Mouse (Mus musculus) stomach, embryonic 15.5 days (tissue): ENCODE results near the gene Pnkp. TPM values are rescaled to one million over a fixed set of nuclear protein-coding genes. Genes with fewer than 3 reads are reported as not detected.
A peak's percentile ranks its signal among the peaks of the same experiment; 100 is the strongest.

Source experiments
- ATAC-seq: fragments of 200-750 bp; cut with Nextera tagmentation; 2 replicates; pipeline ENCODE4 v1.8.0; 2017; ENCODE audit warnings: low read depth, moderate number of reproducible peaks, moderate TSS enrichment; ENCODE audit not compliant: insufficient read depth, low FRiP score
- H3K27ac ChIP-seq: fragments of 300-500 bp; sonication (generic); 2 replicates; pipeline ENCODE4 v1.5.1; 2015; ENCODE audit warnings: mild to moderate bottlenecking, inconsistent platforms
- H3K27me3 ChIP-seq: fragments of 300-500 bp; sonication (generic); replicated peaks from 2 replicates; pipeline ENCODE4 v1.6.1; 2015; ENCODE audit warnings: inconsistent platforms
- H3K36me3 ChIP-seq: fragments of 300-500 bp; sonication (generic); 2 replicates; pipeline ENCODE4 v1.6.1; 2015; ENCODE audit warnings: inconsistent platforms
- H3K4me1 ChIP-seq: fragments of 300-500 bp; sonication (generic); 2 replicates; pipeline ENCODE4 v1.6.1; 2015; ENCODE audit warnings: inconsistent platforms
- H3K4me2 ChIP-seq: fragments of 300-500 bp; sonication (generic); 2 replicates; pipeline ENCODE4 v1.6.1; 2015; ENCODE audit warnings: mild to moderate bottlenecking, inconsistent platforms
- H3K4me3 ChIP-seq: fragments of 300-500 bp; sonication (generic); replicated peaks from 2 replicates; pipeline ENCODE4 v1.5.1; 2015; ENCODE audit warnings: inconsistent platforms
- H3K9ac ChIP-seq: fragments of 300-500 bp; sonication (generic); 2 replicates; pipeline ENCODE4 v1.6.1; 2015; ENCODE audit warnings: inconsistent platforms
- H3K9me3 ChIP-seq: fragments of 300-500 bp; sonication (generic); 2 replicates; pipeline ENCODE4 v1.6.1; 2016; ENCODE audit warnings: inconsistent platforms
- WGBS: fragments of 180-500 bp; shearing (Covaris S2); methylation state at CpG from one replicate; pipeline ENCODE4 v1.1.7; 2015; 5-methylcytosine and 5-hydroxymethylcytosine counted together
- polyA plus RNA-seq: library from polyadenylated mRNA; unstranded; fragments of >200 nt; fragmentation: Nextera tagmentation; extraction: Ambion mirVana; gene quantifications from 2 replicates; pipeline ENCODE4 v1.2.1, GENCODE M21; 2015

The Pnkp gene
- polyA plus RNA-seq, 1 experiment from 2014 or later: 25.5 TPM

DNA sequence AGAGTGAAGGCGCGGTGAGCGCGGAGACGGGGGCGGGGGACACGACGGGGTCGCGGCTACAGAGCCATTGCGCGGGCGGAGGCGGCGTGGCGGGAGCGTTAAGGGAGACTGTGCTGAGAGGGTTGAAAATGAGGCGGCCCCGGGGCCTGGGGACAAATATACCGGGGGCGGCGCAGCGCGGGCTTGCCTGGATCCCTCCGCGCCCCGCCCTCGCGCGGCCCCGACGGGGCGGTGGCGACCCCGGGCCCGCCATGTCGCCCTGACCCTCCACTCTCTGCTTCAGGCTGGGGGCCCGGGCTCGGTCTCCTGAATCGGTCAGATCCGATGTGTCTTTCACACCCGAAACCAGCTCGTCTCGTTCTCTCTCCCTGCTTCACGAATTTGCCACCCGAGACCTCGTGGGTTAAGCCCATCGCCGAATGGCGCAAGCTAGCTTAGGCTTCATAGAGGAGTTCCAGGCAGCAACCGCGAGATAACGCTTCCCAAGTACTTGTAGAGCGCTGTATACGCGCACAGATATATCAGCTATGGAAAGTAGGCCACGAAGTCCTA, 40.4 kb upstream of the Pnkp start, which contains the start of gene Atf5:
Gene Atf5 (minus strand): TSS at position 189 of the 552 bp plus-strand sequence.
- Histone ChIP-seq H3K36me3 (no peaks in the 10 kb centered on the region; the same call in 1 of the 2 replicates), H3K9me3 (no peaks in the 10 kb centered on the region), H3K4me2 (peak within 1 kb of the TSS; percentile 82), H3K4me1 (peaks cover 39% of the 10 kb centered on the region), H3K27me3 (no peaks in the 10 kb centered on the region), H3K9ac (peak within 1 kb of the TSS; percentile 95), H3K4me3 (peak within 1 kb of the TSS; percentile 88), H3K27ac (peak within 1 kb of the TSS; percentile 98)
- peak; percentile 13 for ATAC-seq
- under 1% methylated on average over 52 of the region's 57 CpGs for WGBS

DNA sequence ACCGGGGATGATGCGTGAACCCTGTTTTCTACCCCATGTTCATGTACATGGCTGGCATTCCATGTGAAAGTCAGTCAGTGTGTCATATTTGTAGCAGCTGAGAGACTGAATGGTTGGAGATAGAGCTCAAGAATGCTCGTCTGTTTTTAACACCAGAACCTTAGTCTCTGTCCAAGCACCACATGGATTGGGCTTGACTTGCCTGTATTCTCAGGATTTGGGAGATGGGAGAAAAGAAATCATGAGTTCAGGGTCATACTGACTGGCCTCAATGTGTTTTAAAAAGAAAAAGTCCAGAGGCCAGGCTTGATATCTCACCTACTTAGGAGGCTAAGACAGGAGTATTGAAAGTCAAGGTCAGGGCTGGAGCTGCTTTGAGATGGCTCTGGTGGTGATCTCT, 39.5 kb upstream of the Pnkp start:
- H3K9ac ChIP-seq: peak overlapping the region; percentile 95
- H3K27ac ChIP-seq: peak overlapping the region; percentile 98; the same call in 1 of the 2 replicates
- H3K4me3 ChIP-seq: peak overlapping the region; percentile 88
- H3K4me2 ChIP-seq: peak overlapping the region; percentile 82
- no peaks in the 10 kb centered on the region for H3K27me3 ChIP-seq
- 12% methylated on average over 3 of the region's 3 CpGs for WGBS
- peaks cover 41% of the 10 kb centered on the region for H3K4me1 ChIP-seq
- H3K9me3 ChIP-seq: no peaks in the 10 kb centered on the region
- no peaks in the 10 kb centered on the region; the same call in 1 of the 2 replicates for H3K36me3 ChIP-seq
- no peak for ATAC-seq

DNA sequence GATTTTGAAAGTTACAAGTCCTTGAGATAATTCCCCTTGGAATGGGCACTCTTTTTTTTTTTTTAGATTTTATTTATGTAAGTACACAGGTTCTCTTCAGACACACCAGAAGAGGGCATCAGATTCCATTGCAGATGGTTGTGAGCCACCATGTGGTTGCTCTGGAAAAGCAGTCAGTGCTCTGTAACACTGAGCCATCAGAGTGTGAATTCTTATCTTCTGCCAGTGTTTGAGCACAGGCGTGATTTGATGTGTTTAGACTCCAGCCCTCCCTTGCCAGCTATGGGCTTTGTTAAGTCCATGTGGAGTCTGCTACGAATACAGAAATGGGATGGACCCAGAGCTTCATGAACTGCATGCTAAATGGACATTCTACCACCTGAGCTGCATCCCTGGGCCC, 38.8 kb upstream of the Pnkp start:
- H3K27ac ChIP-seq: peak overlapping the region; percentile 98; the same call in 1 of the 2 replicates
- H3K9ac ChIP-seq: peak overlapping the region; percentile 1; the same call in 1 of the 2 replicates
- no peaks in the 10 kb centered on the region for H3K9me3 ChIP-seq
- H3K27me3 ChIP-seq: no peaks in the 10 kb centered on the region
- WGBS: 24% methylated on average over 2 of the region's 2 CpGs
- H3K4me1 ChIP-seq: peaks cover 47% of the 10 kb centered on the region
- peak overlapping the region; percentile 82 for H3K4me2 ChIP-seq
- ATAC-seq: no peak
- H3K36me3 ChIP-seq: no peaks in the 10 kb centered on the region; the same call in 1 of the 2 replicates
- H3K4me3 ChIP-seq: peak overlapping the region; percentile 88

DNA sequence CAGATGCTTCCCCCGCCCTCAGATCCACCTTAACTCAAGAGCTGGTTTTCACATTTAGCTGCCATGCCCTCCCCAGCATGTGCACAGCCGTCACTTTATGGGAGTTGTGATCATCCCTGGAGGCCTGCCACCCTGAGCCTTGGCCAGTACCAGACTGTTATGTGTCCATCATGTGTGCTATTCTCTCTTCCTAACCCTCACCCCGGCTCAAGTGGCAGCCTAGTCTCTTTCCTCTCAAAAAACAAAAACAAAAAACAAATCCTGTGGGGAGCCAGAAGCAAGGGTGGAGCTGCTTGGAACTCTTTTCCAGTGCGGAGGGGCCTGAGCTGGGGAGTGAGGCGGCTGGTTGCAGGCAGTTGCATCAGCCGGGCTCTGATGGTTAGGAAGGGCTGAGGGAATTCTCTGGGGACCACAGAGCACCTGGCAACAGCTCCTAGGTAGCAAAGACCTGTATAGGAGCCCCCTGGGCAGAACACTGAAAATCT, 38.1 kb upstream of the Pnkp start:
- no peaks in the 10 kb centered on the region for H3K9me3 ChIP-seq
- H3K36me3 ChIP-seq: no peaks in the 10 kb centered on the region; the same call in 1 of the 2 replicates
- no peaks in the 10 kb centered on the region for H3K27me3 ChIP-seq
- peak overlapping the region; percentile 88 for H3K4me3 ChIP-seq
- H3K27ac ChIP-seq: peak overlapping the region; percentile 28; the same call in 1 of the 2 replicates
- peak overlapping the region; percentile 1; the same call in 1 of the 2 replicates for H3K9ac ChIP-seq
- WGBS: 42% methylated on average over 6 of the region's 6 CpGs
- H3K4me1 ChIP-seq: peaks cover 48% of the 10 kb centered on the region
- H3K4me2 ChIP-seq: peak overlapping the region; percentile 82
- ATAC-seq: no peak

DNA sequence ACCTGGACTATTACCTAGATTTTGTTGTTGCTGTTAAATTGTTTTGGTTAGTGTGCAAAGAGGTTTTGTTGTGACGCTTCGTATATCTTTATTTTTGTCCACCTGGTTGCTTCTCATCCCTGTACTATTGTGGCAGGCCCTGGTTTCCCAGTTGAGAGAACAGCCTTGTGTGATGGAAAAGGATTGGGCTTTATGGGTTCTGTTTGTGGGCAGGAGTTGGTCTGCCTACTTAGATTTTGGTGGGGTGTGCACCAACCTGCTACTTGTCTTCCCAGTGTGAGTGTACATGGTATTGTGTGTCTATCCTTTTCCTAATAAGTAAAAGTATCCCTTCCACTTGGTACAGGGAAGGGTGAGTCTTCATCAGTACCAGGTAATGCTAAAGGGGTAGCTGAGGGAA, 37.5 kb upstream of the Pnkp start:
- Histone ChIP-seq H3K4me1 (peaks cover 51% of the 10 kb centered on the region), H3K9me3 (no peaks in the 10 kb centered on the region), H3K4me3 (no peak overlapping the region; the same call in 1 of the 2 replicates), H3K27ac (peak overlapping the region; percentile 28; the same call in 1 of the 2 replicates), H3K9ac (no peak overlapping the region), H3K27me3 (no peaks in the 10 kb centered on the region), H3K4me2 (peak overlapping the region; percentile 82), H3K36me3 (no peaks in the 10 kb centered on the region; the same call in 1 of the 2 replicates)
- WGBS: 90% methylated on average over 2 of the region's 2 CpGs
- ATAC-seq: no peak

DNA sequence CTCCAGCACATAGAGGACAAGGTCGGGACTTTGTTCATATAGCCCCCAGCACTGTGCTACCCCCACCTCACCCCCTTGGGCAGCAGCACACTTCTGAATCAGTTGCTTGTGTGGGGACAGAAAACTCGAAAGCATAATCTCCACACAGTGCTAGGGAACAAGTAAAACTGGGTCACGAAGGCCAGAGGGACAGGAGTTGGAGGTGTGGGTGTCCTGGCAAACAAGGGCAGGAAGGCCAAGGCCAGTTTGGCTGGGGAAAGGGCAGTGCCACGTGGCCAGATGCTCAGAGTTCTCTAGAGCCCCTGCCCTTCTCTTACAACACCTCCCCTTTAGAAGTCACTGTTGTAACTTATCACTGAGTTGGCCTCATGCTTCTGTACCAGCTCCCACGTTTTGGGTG, 37.1 kb upstream of the Pnkp start:
- H3K9me3 ChIP-seq: no peaks in the 10 kb centered on the region
- no peak for ATAC-seq
- no peak overlapping the region for H3K27ac ChIP-seq
- H3K4me3 ChIP-seq: no peak overlapping the region
- H3K27me3 ChIP-seq: no peaks in the 10 kb centered on the region
- 46% methylated on average over 5 of the region's 5 CpGs for WGBS
- peaks cover 49% of the 10 kb centered on the region for H3K4me1 ChIP-seq
- peak overlapping the region; percentile 82; the same call in 1 of the 2 replicates for H3K4me2 ChIP-seq
- H3K9ac ChIP-seq: no peak overlapping the region
- H3K36me3 ChIP-seq: no peaks in the 10 kb centered on the region; the same call in 1 of the 2 replicates

DNA sequence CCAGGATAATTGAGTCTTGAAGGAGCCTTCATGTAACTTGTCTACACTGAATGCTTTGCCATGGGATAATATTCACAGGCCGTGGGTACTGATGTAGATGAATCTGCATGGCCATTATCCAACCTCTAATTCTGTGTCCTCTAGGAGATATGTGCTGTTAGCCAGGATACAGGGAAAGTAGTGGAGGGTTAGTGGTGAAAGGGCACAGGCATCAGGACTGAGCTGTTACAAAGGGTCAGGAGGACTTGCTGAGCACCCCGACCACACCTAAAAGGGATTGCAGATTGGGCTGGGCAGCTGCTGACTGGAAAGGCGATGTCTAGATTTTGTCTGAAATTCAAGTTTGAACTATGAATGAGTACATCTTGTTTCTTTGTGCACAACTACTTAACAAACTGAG, 36.4 kb upstream of the Pnkp start:
- H3K9me3 ChIP-seq: no peaks in the 10 kb centered on the region
- 79% methylated on average over 3 of the region's 3 CpGs for WGBS
- no peak for ATAC-seq

DNA sequence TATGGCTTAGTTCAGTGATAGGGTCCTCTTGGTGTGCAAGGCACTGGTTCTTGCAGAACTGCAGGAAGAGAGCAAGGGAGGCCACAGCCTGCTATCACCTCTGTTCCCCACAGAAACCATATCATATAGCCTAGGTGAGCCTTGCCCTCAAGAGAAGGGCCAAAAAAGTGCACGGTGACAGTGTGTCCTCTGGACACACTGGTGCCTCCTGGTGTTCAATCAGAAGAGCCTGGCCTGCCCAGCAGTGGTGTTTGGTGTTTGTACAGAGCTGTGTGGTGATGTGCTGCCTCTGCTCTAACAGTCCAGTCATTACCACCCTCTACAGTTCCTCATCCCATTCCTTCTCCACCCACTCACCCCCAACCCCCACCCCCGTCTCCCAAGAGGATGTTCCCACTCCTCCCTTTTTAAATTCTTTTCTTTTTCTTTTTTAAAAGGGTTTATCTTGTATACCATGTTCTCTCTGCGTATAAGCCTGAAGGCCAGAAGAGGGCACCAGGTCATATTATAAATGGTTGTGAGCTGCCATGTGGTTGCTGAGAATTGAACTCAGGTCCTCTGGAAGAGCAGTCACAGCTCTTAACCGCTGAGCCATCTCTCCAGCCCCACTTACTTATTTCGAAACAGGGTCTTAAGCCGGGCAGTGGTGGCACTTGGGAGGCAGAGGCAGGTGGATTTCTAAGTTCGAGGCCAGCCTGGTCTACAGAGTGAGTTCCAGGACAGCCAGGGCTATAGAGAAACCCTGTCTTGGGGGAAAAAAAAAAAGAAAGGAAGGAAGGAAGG, 35.1 kb upstream of the Pnkp start:
- H3K4me3 ChIP-seq: no peak overlapping the region
- WGBS: 75% methylated on average over 7 of the region's 7 CpGs
- H3K4me2 ChIP-seq: no peak overlapping the region
- no peak overlapping the region for H3K27ac ChIP-seq
- no peak overlapping the region for H3K9ac ChIP-seq
- peaks cover 44% of the 10 kb centered on the region for H3K4me1 ChIP-seq
- H3K9me3 ChIP-seq: no peaks in the 10 kb centered on the region
- H3K27me3 ChIP-seq: no peaks in the 10 kb centered on the region
- no peaks in the 10 kb centered on the region; the same call in 1 of the 2 replicates for H3K36me3 ChIP-seq
- no peak for ATAC-seq

More for the DNA sequence above, 36.4 kb upstream of the Pnkp start:
- no peaks in the 10 kb centered on the region; the same call in 1 of the 2 replicates for H3K36me3 ChIP-seq
- no peak overlapping the region for H3K27ac ChIP-seq
- H3K4me3 ChIP-seq: no peak overlapping the region
- peaks cover 44% of the 10 kb centered on the region for H3K4me1 ChIP-seq
- H3K27me3 ChIP-seq: no peaks in the 10 kb centered on the region
- no peak overlapping the region for H3K9ac ChIP-seq
- no peak overlapping the region for H3K4me2 ChIP-seq

DNA sequence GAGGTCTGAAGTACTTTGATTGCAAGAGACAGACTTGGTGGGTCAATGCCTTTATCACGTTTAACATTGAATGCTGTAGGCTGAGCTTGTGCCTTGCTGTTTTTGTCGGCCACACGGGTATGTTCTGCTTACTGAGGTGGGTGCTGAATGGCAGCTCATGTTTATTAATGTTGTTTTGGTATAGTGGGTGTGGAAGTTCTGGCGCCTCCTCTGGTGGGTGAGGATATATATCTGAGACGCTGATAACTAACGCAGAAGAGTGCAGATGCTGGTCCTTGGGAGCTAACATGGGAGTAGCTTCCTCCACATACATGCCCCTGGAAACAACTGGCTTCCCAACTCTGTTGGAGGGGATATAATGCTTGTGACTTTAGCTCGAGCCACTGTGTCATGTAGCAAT, 33.5 kb upstream of the Pnkp start:
- H3K4me3 ChIP-seq: no peak overlapping the region
- 41% methylated on average over 7 of the region's 7 CpGs for whole genome bisulfite sequencing

DNA sequence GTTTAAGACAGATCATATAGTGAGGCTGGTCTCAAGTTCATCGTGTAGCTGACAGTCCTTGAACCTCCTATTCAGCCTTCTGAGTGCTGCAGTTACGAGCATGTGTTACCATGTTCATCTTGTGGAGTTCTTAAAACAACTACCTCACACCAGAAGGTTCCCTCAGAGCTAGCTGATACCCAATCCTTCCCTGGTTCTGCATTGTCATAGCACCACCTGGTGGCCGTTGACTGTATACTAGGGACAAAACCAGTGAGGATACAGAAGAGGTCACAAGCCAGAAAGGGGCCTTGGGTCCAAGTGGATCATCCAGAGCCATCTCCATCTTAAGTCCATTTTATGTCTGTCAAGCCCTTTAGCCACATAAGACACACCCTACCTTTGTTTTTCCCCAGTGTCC, 32.1 kb upstream of the Pnkp start:
- 16% methylated on average over 3 of the region's 3 CpGs for WGBS

More for the DNA sequence above, 33.5 kb upstream of the Pnkp start:
- Histone ChIP-seq H3K4me1 (peaks cover 35% of the 10 kb centered on the region), H3K27me3 (no peaks in the 10 kb centered on the region), H3K9me3 (no peaks in the 10 kb centered on the region), H3K27ac (no peak overlapping the region), H3K4me2 (no peak overlapping the region), H3K9ac (no peak overlapping the region), H3K36me3 (peaks cover 6% of the 10 kb centered on the region)
- no peak for ATAC-seq

DNA sequence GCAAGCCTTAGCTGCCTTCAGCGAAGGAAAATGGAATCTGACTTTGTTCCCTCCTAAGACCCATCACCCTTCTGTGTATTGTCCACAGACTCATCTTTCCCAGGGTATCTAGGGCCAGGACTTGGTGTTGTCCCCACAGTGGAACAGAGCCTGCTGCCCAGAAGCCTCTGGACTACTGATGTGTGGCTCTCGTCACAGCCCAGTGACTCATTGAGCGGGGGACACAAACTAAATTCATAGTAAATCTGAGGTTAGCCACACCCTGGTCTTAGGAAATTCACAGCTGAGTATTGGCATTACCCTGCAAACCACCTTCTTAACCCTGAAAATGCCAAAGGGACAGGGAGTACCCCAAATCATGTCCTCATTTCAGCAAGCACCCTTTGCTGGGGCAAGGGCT, 30.2 kb upstream of the Pnkp start:
- no peaks in the 10 kb centered on the region for H3K27me3 ChIP-seq
- H3K36me3 ChIP-seq: peaks cover 37% of the 10 kb centered on the region
- ATAC-seq: no peak
- no peak overlapping the region for H3K4me2 ChIP-seq
- H3K4me1 ChIP-seq: peaks cover 10% of the 10 kb centered on the region; the same call in 1 of the 2 replicates
- no peak overlapping the region for H3K9ac ChIP-seq
- no peak overlapping the region for H3K4me3 ChIP-seq
- H3K9me3 ChIP-seq: no peaks in the 10 kb centered on the region
- WGBS: 71% methylated on average over 3 of the region's 3 CpGs
- H3K27ac ChIP-seq: no peak overlapping the region

More for the DNA sequence above, 32.1 kb upstream of the Pnkp start:
- ATAC-seq: 0 out of 2 replicates have a peak, but pooled peaks have one; percentile 19
- Histone ChIP-seq H3K9me3 (no peaks in the 10 kb centered on the region), H3K36me3 (peaks cover 20% of the 10 kb centered on the region), H3K27me3 (no peaks in the 10 kb centered on the region), H3K4me2 (no peak overlapping the region), H3K9ac (no peak overlapping the region), H3K4me1 (peaks cover 22% of the 10 kb centered on the region), H3K27ac (no peak overlapping the region), H3K4me3 (no peak overlapping the region)

DNA sequence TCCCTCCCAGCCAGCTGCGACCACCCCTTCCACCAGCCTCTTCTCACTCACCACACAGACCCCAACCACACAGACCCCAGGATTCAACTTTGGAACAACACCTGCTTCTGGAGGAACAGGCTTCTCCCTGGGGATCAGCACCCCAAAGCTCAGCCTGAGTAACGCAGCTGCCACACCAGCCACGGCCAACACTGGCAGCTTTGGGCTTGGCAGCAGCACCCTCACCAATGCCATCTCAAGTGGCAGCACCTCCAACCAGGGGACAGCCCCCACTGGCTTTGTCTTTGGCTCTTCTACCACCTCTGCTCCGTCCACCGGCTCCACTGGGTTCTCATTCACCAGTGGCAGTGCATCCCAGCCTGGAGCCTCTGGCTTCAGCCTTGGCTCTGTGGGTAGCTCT, 28.2 kb upstream of the Pnkp start:
- Histone ChIP-seq H3K27ac (no peak overlapping the region), H3K4me3 (no peak overlapping the region), H3K9ac (no peak overlapping the region), H3K4me1 (peaks cover 8% of the 10 kb centered on the region; the same call in 1 of the 2 replicates), H3K36me3 (peaks cover 43% of the 10 kb centered on the region), H3K4me2 (no peak overlapping the region), H3K27me3 (no peaks in the 10 kb centered on the region), H3K9me3 (no peaks in the 10 kb centered on the region)
- 92% methylated on average over 5 of the region's 5 CpGs for WGBS
- ATAC-seq: no peak
